Mouse (Mus musculus): ENCODE measurements at regions not wholly inside any gene's neighbourhood (a gene's known extent, or its start where the extent isn't known, plus 50 kb on each side); places are given as distances from the start of the nearest gene placed in this dataset.

- TF ChIP-seq GATA4 (IDR thresholded peaks at IDR 0.05; ENCODE audit: insufficient replicate concordance, low read length) = no peak
These were observed 218.1 kb upstream of the Btg1 start for GRCm38 (mm10) chr10:96398562-96399288.

- no peak for TF ChIP-seq GATA4 (IDR thresholded peaks at IDR 0.05; ENCODE audit: insufficient replicate concordance, low read length)
These were observed 217.0 kb upstream of the Btg1 start for GRCm38 (mm10) chr10:96399636-96400400.

- TF ChIP-seq GATA4 (IDR thresholded peaks at IDR 0.05; ENCODE audit: insufficient replicate concordance, low read length) = no peak
These were observed 216.0 kb upstream of the Btg1 start for GRCm38 (mm10) chr10:96400793-96401192.

- no peak for TF ChIP-seq GATA4 (IDR thresholded peaks at IDR 0.05; ENCODE audit: insufficient replicate concordance, low read length)
These were observed 210.5 kb upstream of the Btg1 start for GRCm38 (mm10) chr10:96406306-96406705.

- no peak for TF ChIP-seq GATA4 (IDR thresholded peaks at IDR 0.05; ENCODE audit: insufficient replicate concordance, low read length)
These were observed 209.0 kb upstream of the Btg1 start for GRCm38 (mm10) chr10:96407846-96408245.

- no peak for TF ChIP-seq GATA4 (IDR thresholded peaks at IDR 0.05; ENCODE audit: insufficient replicate concordance, low read length)
These were observed 208.6 kb upstream of the Btg1 start for GRCm38 (mm10) chr10:96408250-96408649.

GRCm38 (mm10) chr10:96410028-96410427 is 206.8 kb upstream of the Btg1 start:
- TF ChIP-seq GATA4 (IDR thresholded peaks at IDR 0.05; ENCODE audit: insufficient replicate concordance, low read length) = no peak

- no peak for TF ChIP-seq GATA4 (IDR thresholded peaks at IDR 0.05; ENCODE audit: insufficient replicate concordance, low read length)
These were observed 202.0 kb upstream of the Btg1 start for GRCm38 (mm10) chr10:96414807-96415206.

- TF ChIP-seq GATA4 (IDR thresholded peaks at IDR 0.05; ENCODE audit: insufficient replicate concordance, low read length) = no peak
These were observed 189.4 kb upstream of the Btg1 start for GRCm38 (mm10) chr10:96427407-96427806.

GRCm38 (mm10) chr10:96430142-96430541 is 186.7 kb upstream of the Btg1 start:
- TF ChIP-seq GATA4 (IDR thresholded peaks at IDR 0.05; ENCODE audit: insufficient replicate concordance, low read length) = no peak

GRCm38 (mm10) chr10:96435109-96435508 is 181.7 kb upstream of the Btg1 start:
- no peak for TF ChIP-seq GATA4 (IDR thresholded peaks at IDR 0.05; ENCODE audit: insufficient replicate concordance, low read length)

- no peak for TF ChIP-seq GATA4 (IDR thresholded peaks at IDR 0.05; ENCODE audit: insufficient replicate concordance, low read length)
These were observed 178.3 kb upstream of the Btg1 start for GRCm38 (mm10) chr10:96438398-96439103.

- no peak for TF ChIP-seq GATA4 (IDR thresholded peaks at IDR 0.05; ENCODE audit: insufficient replicate concordance, low read length)
These were observed 174.6 kb upstream of the Btg1 start for GRCm38 (mm10) chr10:96442165-96442564.

- no peak for TF ChIP-seq GATA4 (IDR thresholded peaks at IDR 0.05; ENCODE audit: insufficient replicate concordance, low read length)
These were observed 166.5 kb upstream of the Btg1 start for GRCm38 (mm10) chr10:96450266-96450665.

GRCm38 (mm10) chr10:96454857-96455256 is 161.9 kb upstream of the Btg1 start:
- no peak for TF ChIP-seq GATA4 (IDR thresholded peaks at IDR 0.05; ENCODE audit: insufficient replicate concordance, low read length)

- no peak for TF ChIP-seq GATA4 (IDR thresholded peaks at IDR 0.05; ENCODE audit: insufficient replicate concordance, low read length)
These were observed 158.3 kb upstream of the Btg1 start for GRCm38 (mm10) chr10:96458551-96458950.

Measured in liver, adult (tissue).